Mouse (Mus musculus): ENCODE measurements around the gene Kctd5. TPM values are rescaled to one million over a fixed set of nuclear protein-coding genes. Genes with fewer than 3 reads are reported as not detected.
A peak's percentile ranks its signal among the peaks of the same experiment; 100 is the strongest.

Kctd5 gene
- 84.3 and 88.8 TPM in 2 replicates for polyA plus RNA-seq (2014; fragmentation: Nextera tagmentation; extraction: Ambion mirVana)

DNA sequence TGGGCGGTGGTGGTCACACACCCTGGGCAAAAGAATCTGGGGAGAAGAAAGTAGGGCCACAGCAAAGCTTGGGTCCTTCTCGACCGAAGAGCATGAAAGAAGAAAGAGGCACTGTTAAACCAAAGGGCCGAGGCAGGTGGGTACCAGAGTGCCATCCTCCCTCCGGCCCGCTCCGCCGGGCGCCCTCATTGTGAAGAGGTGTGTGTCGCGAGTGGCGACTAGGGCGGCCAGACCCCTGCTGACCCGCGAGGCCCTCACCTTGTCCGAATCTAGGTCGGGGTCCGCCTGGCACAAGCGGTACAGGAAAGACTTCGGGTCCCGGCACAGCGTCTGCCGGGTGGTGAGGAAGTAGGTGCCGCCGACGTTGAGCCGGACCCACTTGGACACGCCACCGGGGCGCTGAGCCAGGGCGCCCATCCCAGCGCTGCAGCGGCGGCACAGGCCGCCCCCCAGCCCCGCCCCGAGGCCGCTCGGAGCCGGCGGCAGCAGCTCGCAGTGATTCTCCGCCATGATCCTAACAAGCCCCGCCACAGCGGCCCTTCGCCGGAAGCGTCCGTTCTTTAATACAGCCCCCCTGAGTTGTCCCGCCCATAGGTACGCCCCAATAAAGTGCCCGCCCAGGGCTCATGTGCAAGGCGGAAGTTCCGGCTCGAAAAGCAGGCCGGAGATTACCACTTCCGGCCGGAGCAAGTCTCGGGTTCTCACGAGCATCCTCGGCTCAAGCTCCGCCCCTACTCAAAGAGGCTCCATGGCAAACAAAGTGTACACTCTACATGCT, at the start of gene Kctd5:
TSS of gene Kctd5 (minus strand) at position 567 of the 778 bp plus-strand sequence.
- Histone ChIP-seq H3K4me2 (ENCODE audit: low read depth, low read length) (peak within 1 kb of the TSS; percentile 53), H3K4me3 (ENCODE audit: low read depth, low read length) (peak within 1 kb of the TSS; percentile 70), H3K27me3 (ENCODE audit: control insufficient read depth, insufficient read depth, low read length) (no peaks in the 10 kb centered on the region), H3K27ac (replicated peaks; ENCODE audit: low read depth, low read length) (peak within 1 kb of the TSS; percentile 22), H3K9ac (replicated peaks; ENCODE audit: low read length) (peak within 1 kb of the TSS; percentile 93), H3K36me3 (replicated peaks; ENCODE audit: control insufficient read depth, insufficient read depth, low read depth, low read length) (no peaks in the 10 kb centered on the region), H3K4me1 (ENCODE audit: control insufficient read depth, insufficient read depth, low read length) (no peaks in the 10 kb centered on the region), H3K9me3 (replicated peaks; ENCODE audit: control insufficient read depth, low read length) (no peaks in the 10 kb centered on the region)
- WGBS = under 1% methylated on average over 54 of the region's 62 CpGs
- DNase-seq (ENCODE audit: low spot score) (peak; percentile 97), ATAC-seq (replicated peaks; ENCODE audit: insufficient number of reproducible peaks, low FRiP score, low TSS enrichment, low read depth) (peak; percentile 97)

DNA sequence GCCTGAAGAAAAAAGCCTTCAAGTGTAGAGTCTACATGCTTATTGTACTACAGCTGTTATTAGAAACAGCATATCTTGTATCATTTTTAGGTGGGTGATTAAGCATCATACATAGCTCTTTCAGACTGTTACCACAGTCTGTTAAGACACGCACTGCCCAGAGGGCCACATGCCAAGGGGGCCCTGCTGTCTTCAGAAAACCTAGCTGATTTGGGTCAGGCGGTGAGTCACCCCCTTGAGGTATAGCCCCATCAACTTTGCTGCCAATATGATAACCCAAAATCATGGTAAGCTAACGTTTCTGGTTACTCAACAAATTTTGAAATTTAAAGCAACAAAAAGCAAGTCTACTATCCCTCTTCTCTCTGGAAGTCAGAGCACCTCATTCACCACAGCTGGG, 46.2 kb upstream of the Kctd5 start:
- Histone ChIP-seq H3K36me3 (replicated peaks; ENCODE audit: control insufficient read depth, insufficient read depth, low read depth, low read length) (no peaks in the 10 kb centered on the region), H3K9me3 (replicated peaks; ENCODE audit: control insufficient read depth, low read length) (no peaks in the 10 kb centered on the region), H3K4me1 (ENCODE audit: control insufficient read depth, insufficient read depth, low read length) (no peaks in the 10 kb centered on the region), H3K27ac (replicated peaks; ENCODE audit: low read depth, low read length) (no peak overlapping the region), H3K4me3 (ENCODE audit: low read depth, low read length) (no peak overlapping the region), H3K4me2 (ENCODE audit: low read depth, low read length) (no peak overlapping the region), H3K27me3 (ENCODE audit: control insufficient read depth, insufficient read depth, low read length) (no peaks in the 10 kb centered on the region), H3K9ac (replicated peaks; ENCODE audit: low read length) (no peak overlapping the region)
- no peak for ATAC-seq (replicated peaks; ENCODE audit: insufficient number of reproducible peaks, low FRiP score, low TSS enrichment, low read depth)
- DNase-seq (ENCODE audit: low spot score) = no peak
- 84% methylated on average over 3 of the region's 3 CpGs for WGBS

DNA sequence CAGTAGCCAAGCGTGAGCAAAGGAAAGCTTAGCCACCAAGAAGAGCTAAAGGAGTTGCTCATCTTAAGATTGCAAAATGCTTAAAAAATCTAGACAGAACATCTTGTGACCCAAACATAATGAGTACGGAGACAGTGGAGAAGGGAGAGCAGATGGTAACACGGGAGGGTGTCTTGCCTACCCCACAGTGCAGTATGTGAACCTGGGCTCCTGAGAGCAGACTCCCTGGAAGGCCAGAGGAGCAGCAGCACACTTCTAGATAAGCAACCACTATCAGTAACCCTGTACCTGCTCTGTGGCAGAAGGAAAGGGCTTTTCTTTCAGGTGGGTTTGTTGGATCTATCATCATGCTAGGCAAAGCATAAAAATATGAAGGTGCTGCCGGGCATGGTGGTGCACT, 39.7 kb upstream of the Kctd5 start:
- Histone ChIP-seq H3K4me1 (ENCODE audit: control insufficient read depth, insufficient read depth, low read length) (no peaks in the 10 kb centered on the region), H3K4me2 (ENCODE audit: low read depth, low read length) (no peak overlapping the region), H3K36me3 (replicated peaks; ENCODE audit: control insufficient read depth, insufficient read depth, low read depth, low read length) (no peaks in the 10 kb centered on the region), H3K9me3 (replicated peaks; ENCODE audit: control insufficient read depth, low read length) (no peaks in the 10 kb centered on the region), H3K4me3 (ENCODE audit: low read depth, low read length) (no peak overlapping the region), H3K9ac (replicated peaks; ENCODE audit: low read length) (no peak overlapping the region), H3K27me3 (ENCODE audit: control insufficient read depth, insufficient read depth, low read length) (no peaks in the 10 kb centered on the region), H3K27ac (replicated peaks; ENCODE audit: low read depth, low read length) (no peak overlapping the region)
- ATAC-seq (replicated peaks; ENCODE audit: insufficient number of reproducible peaks, low FRiP score, low TSS enrichment, low read depth) (no peak), DNase-seq (ENCODE audit: low spot score) (no peak)
- WGBS = 92% methylated on average over 4 of the region's 4 CpGs

DNA sequence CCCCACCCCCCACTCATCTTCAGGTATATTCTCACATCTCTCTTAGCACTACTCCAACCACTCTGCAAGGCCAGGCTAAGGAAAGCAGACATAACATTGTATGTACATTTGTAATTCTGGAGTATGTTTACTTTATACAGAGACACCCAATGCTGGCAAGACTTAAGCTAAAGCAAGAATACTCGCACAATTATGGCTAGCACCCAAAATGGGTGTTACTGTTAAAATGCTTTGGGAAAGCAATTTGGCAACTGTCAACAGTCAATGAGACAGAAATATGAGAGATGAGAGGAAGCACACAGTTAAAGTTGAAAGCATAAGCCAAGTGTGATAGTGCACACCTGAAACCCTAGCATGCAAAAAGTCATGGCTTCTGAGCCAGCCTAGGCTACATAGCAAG, 38.0 kb upstream of the Kctd5 start:
- no peak overlapping the region for H3K27ac ChIP-seq (replicated peaks; ENCODE audit: low read depth, low read length)
- no peaks in the 10 kb centered on the region for H3K36me3 ChIP-seq (replicated peaks; ENCODE audit: control insufficient read depth, insufficient read depth, low read depth, low read length)
- no peaks in the 10 kb centered on the region for H3K27me3 ChIP-seq (ENCODE audit: control insufficient read depth, insufficient read depth, low read length)
- H3K4me1 ChIP-seq (ENCODE audit: control insufficient read depth, insufficient read depth, low read length) = no peaks in the 10 kb centered on the region
- H3K4me3 ChIP-seq (ENCODE audit: low read depth, low read length) = no peak overlapping the region
- ATAC-seq (replicated peaks; ENCODE audit: insufficient number of reproducible peaks, low FRiP score, low TSS enrichment, low read depth) (no peak), DNase-seq (ENCODE audit: low spot score) (no peak)
- H3K9me3 ChIP-seq (replicated peaks; ENCODE audit: control insufficient read depth, low read length) = no peaks in the 10 kb centered on the region
- H3K9ac ChIP-seq (replicated peaks; ENCODE audit: low read length) = no peak overlapping the region
- no peak overlapping the region for H3K4me2 ChIP-seq (ENCODE audit: low read depth, low read length)
- WGBS = 91% methylated on average over 1 of the region's 1 CpGs

DNA sequence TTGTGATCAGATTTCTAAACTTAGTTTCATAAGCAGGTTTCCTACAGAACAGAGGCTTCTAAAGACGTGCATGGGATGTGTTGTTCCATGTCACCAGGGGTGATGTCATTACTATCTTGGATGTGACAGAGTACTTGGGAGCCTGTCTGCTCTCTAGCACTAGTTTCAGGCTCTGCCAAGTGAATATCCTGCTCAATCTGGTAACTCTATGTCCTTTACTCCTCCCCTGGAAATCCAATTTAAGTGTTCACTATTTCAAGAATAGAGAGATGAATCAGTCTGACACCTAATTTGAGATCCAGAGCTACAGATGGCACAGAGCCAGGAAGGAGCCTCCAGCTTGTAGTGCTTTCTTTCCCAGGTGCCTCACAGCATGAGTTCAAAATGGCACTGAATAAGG, 35.6 kb upstream of the Kctd5 start:
- 91% methylated on average over 1 of the region's 1 CpGs for WGBS
- no peaks in the 10 kb centered on the region; the same call in 1 of the 2 replicates for H3K36me3 ChIP-seq (replicated peaks; ENCODE audit: control insufficient read depth, insufficient read depth, low read depth, low read length)

DNA sequence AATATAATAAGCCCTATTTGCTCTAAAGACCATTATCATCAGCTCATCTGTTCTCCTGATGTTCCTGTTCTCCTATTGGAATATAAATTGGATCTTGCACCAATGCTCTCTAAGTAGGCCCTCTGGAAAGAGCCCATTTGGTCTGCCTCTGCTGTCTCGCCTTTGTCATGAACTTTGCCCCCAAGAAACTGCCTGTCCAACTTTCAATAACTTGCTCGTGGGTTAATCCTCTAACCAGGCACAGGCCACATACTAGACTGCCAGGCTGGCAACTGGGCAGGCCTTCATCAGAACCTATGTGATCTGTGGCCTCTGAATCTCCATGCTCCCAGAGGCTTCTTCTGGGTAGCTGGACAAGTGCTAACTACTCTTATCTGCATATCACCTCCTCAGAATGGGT, 31.8 kb upstream of the Kctd5 start:
- WGBS = 76% methylated on average over 2 of the region's 2 CpGs
- Histone ChIP-seq H3K9me3 (replicated peaks; ENCODE audit: control insufficient read depth, low read length) (no peaks in the 10 kb centered on the region), H3K27me3 (ENCODE audit: control insufficient read depth, insufficient read depth, low read length) (no peaks in the 10 kb centered on the region), H3K4me1 (ENCODE audit: control insufficient read depth, insufficient read depth, low read length) (no peaks in the 10 kb centered on the region), H3K4me2 (ENCODE audit: low read depth, low read length) (no peak overlapping the region), H3K4me3 (ENCODE audit: low read depth, low read length) (no peak overlapping the region), H3K27ac (replicated peaks; ENCODE audit: low read depth, low read length) (no peak overlapping the region), H3K9ac (replicated peaks; ENCODE audit: low read length) (no peak overlapping the region), H3K36me3 (replicated peaks; ENCODE audit: control insufficient read depth, insufficient read depth, low read depth, low read length) (no peaks in the 10 kb centered on the region; the same call in 1 of the 2 replicates)
- ATAC-seq (replicated peaks; ENCODE audit: insufficient number of reproducible peaks, low FRiP score, low TSS enrichment, low read depth) (no peak), DNase-seq (ENCODE audit: low spot score) (no peak)

More for the DNA sequence above, 35.6 kb upstream of the Kctd5 start:
- no peaks in the 10 kb centered on the region for H3K27me3 ChIP-seq (ENCODE audit: control insufficient read depth, insufficient read depth, low read length)
- no peak overlapping the region for H3K4me3 ChIP-seq (ENCODE audit: low read depth, low read length)
- DNase-seq (ENCODE audit: low spot score) = no peak
- no peak for ATAC-seq (replicated peaks; ENCODE audit: insufficient number of reproducible peaks, low FRiP score, low TSS enrichment, low read depth)
- H3K9me3 ChIP-seq (replicated peaks; ENCODE audit: control insufficient read depth, low read length) = no peaks in the 10 kb centered on the region
- no peak overlapping the region for H3K27ac ChIP-seq (replicated peaks; ENCODE audit: low read depth, low read length)
- H3K4me2 ChIP-seq (ENCODE audit: low read depth, low read length) = no peak overlapping the region
- no peaks in the 10 kb centered on the region for H3K4me1 ChIP-seq (ENCODE audit: control insufficient read depth, insufficient read depth, low read length)
- H3K9ac ChIP-seq (replicated peaks; ENCODE audit: low read length) = no peak overlapping the region

DNA sequence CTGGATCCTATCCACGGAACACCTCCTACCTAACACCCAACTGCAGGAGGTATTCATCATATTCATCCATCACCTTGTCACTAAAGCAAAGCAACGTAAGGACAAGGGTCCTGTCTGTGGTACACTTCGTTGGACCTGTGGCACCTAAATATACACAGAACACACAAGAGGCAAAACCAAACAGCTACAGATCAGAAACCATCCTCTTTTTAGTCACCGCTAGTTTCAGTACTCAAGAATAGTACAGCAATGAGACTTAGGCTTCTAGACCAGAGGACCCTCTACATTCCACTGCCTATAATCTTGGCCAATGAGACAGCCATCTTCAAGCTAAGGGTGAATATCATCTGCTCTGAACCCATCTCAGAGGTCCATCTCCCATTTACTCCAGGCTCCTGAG, 25.1 kb upstream of the Kctd5 start:
- H3K4me3 ChIP-seq (ENCODE audit: low read depth, low read length) = no peak overlapping the region
- no peak for DNase-seq (ENCODE audit: low spot score)
- H3K4me1 ChIP-seq (ENCODE audit: control insufficient read depth, insufficient read depth, low read length) = no peaks in the 10 kb centered on the region
- no peak overlapping the region for H3K4me2 ChIP-seq (ENCODE audit: low read depth, low read length)
- H3K9ac ChIP-seq (replicated peaks; ENCODE audit: low read length) = no peak overlapping the region
- no peaks in the 10 kb centered on the region; the same call in 1 of the 2 replicates for H3K36me3 ChIP-seq (replicated peaks; ENCODE audit: control insufficient read depth, insufficient read depth, low read depth, low read length)
- H3K27me3 ChIP-seq (ENCODE audit: control insufficient read depth, insufficient read depth, low read length) = no peaks in the 10 kb centered on the region
- WGBS = 95% methylated on average over 4 of the region's 4 CpGs
- H3K9me3 ChIP-seq (replicated peaks; ENCODE audit: control insufficient read depth, low read length) = no peaks in the 10 kb centered on the region
- no peak overlapping the region for H3K27ac ChIP-seq (replicated peaks; ENCODE audit: low read depth, low read length)
- no peak for ATAC-seq (replicated peaks; ENCODE audit: insufficient number of reproducible peaks, low FRiP score, low TSS enrichment, low read depth)

DNA sequence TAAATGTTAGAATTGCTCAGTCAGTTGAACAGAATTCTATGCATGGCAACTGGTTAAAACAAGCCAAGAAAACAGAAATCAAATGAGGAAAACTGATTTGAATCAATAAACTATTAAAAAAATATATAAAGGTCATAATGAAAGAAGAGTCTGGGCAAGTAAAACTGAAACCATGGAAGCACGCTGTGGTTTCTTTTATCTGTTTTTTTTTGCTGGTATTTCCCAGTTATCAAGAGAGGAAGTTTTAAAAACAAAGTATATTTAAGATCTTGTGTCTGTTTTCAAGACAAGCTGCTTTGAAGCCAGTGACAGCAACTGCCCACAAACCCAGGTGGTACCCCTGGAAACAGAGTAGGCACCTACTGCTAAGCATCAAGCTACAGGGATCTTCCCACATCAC, 17.3 kb upstream of the Kctd5 start:
- WGBS = 97% methylated on average over 1 of the region's 1 CpGs
- Histone ChIP-seq H3K4me2 (ENCODE audit: low read depth, low read length) (no peak overlapping the region), H3K27me3 (ENCODE audit: control insufficient read depth, insufficient read depth, low read length) (no peaks in the 10 kb centered on the region), H3K4me1 (ENCODE audit: control insufficient read depth, insufficient read depth, low read length) (no peaks in the 10 kb centered on the region), H3K27ac (replicated peaks; ENCODE audit: low read depth, low read length) (no peak overlapping the region), H3K36me3 (replicated peaks; ENCODE audit: control insufficient read depth, insufficient read depth, low read depth, low read length) (peaks cover 2% of the 10 kb centered on the region; the same call in 1 of the 2 replicates), H3K4me3 (ENCODE audit: low read depth, low read length) (no peak overlapping the region), H3K9me3 (replicated peaks; ENCODE audit: control insufficient read depth, low read length) (no peaks in the 10 kb centered on the region), H3K9ac (replicated peaks; ENCODE audit: low read length) (no peak overlapping the region)
- no peak for ATAC-seq (replicated peaks; ENCODE audit: insufficient number of reproducible peaks, low FRiP score, low TSS enrichment, low read depth)
- no peak for DNase-seq (ENCODE audit: low spot score)
